Mouse (Mus musculus) ovary, postnatal 36 days (tissue): ENCODE data around the gene Son.
A peak's percentile ranks its signal among the peaks of the same experiment; 100 is the strongest.

Experiments
- DNase-seq: peaks from one replicate; pipeline ENCODE4 v3.0.0; 2022; ENCODE audit warnings: low spot score, mixed read lengths

Son gene

GRCm38 (mm10) chr16:91688619-91689334 lies 41.5 kb downstream of the Son start, which contains the start of gene Donson:
Gene Donson (minus strand): TSS chr16:91688770.
- peak; percentile 96 for DNase-seq

- no peak for DNase-seq
These were observed 42.5 kb downstream of the Son start for GRCm38 (mm10) chr16:91689791-91690190.

- DNase-seq, result peak; percentile 72
These were observed 47.3 kb downstream of the Son start for GRCm38 (mm10) chr16:91694455-91695084.

- no peak for DNase-seq
These were observed 47.9 kb downstream of the Son start for GRCm38 (mm10) chr16:91695108-91695755.

GRCm38 (mm10) chr16:91698995-91699394 lies 51.7 kb downstream of the Son start:
- no peak for DNase-seq

- no peak for DNase-seq
These were observed 54.6 kb downstream of the Son start for GRCm38 (mm10) chr16:91701908-91702307.

- no peak for DNase-seq
These were observed 55.5 kb downstream of the Son start for GRCm38 (mm10) chr16:91702771-91703188.

- no peak for DNase-seq
These were observed 57.5 kb downstream of the Son start for GRCm38 (mm10) chr16:91704603-91705340.

GRCm38 (mm10) chr16:91710241-91710640 lies 62.9 kb downstream of the Son start:
- no peak for DNase-seq

- no peak for DNase-seq
These were observed 69.6 kb downstream of the Son start for GRCm38 (mm10) chr16:91716927-91717349.

GRCm38 (mm10) chr16:91717399-91717798 lies 70.1 kb downstream of the Son start:
- no peak for DNase-seq

- peak; percentile 54 for DNase-seq
These were observed 76.9 kb downstream of the Son start for GRCm38 (mm10) chr16:91724247-91724646.

GRCm38 (mm10) chr16:91727433-91727832 lies 80.1 kb downstream of the Son start:
- no peak for DNase-seq

- peak; percentile 95 for DNase-seq
These were observed 81.1 kb downstream of the Son start, which contains the start of gene Cryzl1 for GRCm38 (mm10) chr16:91728123-91729065. Gene Cryzl1 (minus strand): TSS chr16:91728975.
